Mouse (Mus musculus) heart, adult 2 months (tissue): ENCODE measurements at regions not wholly inside any gene's neighbourhood (a gene's known extent, or its start where the extent isn't known, plus 50 kb on each side); places are given as distances from the start of the nearest gene placed in this dataset.

Experiments used
- CTCF ChIP-seq: fragments of 200-600 bp; IDR thresholded peaks from 2 replicates; pipeline ENCODE4 v1.8.1; 2022; ENCODE audit warnings: antibody characterized with exemption, mild to moderate bottlenecking, moderate library complexity
- POLR2A ChIP-seq: fragments of 200-500 bp; IDR thresholded peaks from 2 replicates; pipeline ENCODE4 v1.6.1; 2011; ENCODE audit warnings: mild to moderate bottlenecking, low read depth, low read length, control low read depth; ENCODE audit not compliant: insufficient read depth

DNA sequence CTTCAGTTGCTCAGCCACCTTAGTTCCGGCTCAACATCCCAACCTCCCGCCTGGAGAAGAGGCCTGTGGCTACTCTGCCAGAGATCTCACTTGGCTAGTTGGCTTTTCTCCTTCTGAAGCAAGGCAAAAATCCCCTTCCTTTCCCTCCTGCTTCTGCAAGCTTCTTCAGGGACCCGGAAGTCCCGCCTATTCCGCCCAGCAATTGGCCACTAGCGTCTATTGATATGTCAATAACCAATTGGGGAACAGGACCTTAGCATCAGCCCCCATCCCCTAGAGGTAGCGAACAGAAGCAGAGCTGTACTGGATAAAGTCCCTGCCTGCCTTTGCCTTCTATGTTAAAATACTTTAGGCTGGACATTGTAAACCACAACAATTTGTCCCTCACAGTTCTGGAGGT lies 243.3 kb downstream of the Rnf144b start:
- TF ChIP-seq CTCF (no peak), POLR2A (no peak)
